9 mouse cellular contexts compared by ENCODE assay signal in the genomic region with DNA sequence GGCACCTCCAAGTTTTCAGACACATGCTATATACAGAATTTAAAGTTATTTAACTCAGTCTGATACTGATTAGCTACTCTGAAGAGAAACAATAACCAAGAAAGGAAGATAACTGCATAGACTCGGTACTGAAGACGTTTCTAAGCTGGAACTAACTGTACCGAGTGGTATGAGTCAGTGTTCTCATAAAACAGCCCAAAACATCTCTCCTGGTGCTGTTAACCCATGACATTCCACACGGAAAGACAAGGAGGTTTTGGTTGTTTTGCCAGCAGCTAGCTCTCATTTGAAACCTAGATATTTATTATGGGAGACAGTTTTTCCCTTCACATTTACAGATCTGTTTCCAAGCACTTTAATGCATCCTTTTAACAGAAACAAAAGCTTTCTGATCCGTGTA. TPM values are rescaled to one million over a fixed set of nuclear protein-coding genes. Genes with fewer than 3 reads are reported as not detected.
A peak's percentile ranks its signal among the peaks of the same experiment; 100 is the strongest.
DNase-seq lines count a peak whose midpoint lies in the region; ATAC-seq and TF ChIP-seq lines count a peak whose summit lies in the region.
"Had no signal": no experiment of that assay in that cellular context is flagged by ENCODE, and none has a peak within 500 bp of the region (broad histone marks: within the 10 kb centered on the region; RNA-seq: fewer than 3 reads in every experiment).

No protein-coding gene starts in this region.

- TF ChIP-seq CTCF in gastrocnemius, adult 2 months (IDR thresholded peaks at IDR 0.05), result no peak

- H3K27me3 ChIP-seq in limb, embryonic 12.5 days, result no peaks in the 10 kb centered on the region
- no peaks in the 10 kb centered on the region for H3K27me3 ChIP-seq in stomach, embryonic 15.5 days (replicated peaks)

- no peak for ATAC-seq in limb, embryonic 12.5 days (ENCODE audit: insufficient number of reproducible peaks, insufficient read depth, low FRiP score, low TSS enrichment, low read depth)
- ATAC-seq in stomach, embryonic 15.5 days (ENCODE audit: insufficient read depth, low FRiP score, low read depth), result no peak
- no peak for ATAC-seq in inflammation-experienced regulatory T-cells, adult 6 months

- no peaks in the 10 kb centered on the region for H3K9me3 ChIP-seq in limb, embryonic 12.5 days
- no peaks in the 10 kb centered on the region for H3K9me3 ChIP-seq in stomach, embryonic 15.5 days

- 4% methylated on average over 5 of the region's 5 CpGs for WGBS in limb, embryonic 12.5 days
- WGBS in stomach, embryonic 15.5 days, result 5% methylated on average over 5 of the region's 5 CpGs

- H3K27ac ChIP-seq in gastrocnemius, adult 2 months, result peak overlapping the region; percentile 95
- no peak overlapping the region for H3K27ac ChIP-seq in limb, embryonic 12.5 days
- H3K27ac ChIP-seq in stomach, embryonic 15.5 days, result no peak overlapping the region

- no peaks in the 10 kb centered on the region; the same call in 1 of the 2 replicates for H3K36me3 ChIP-seq in limb, embryonic 12.5 days
- H3K36me3 ChIP-seq in stomach, embryonic 15.5 days, result no peaks in the 10 kb centered on the region

- H3K4me2 ChIP-seq in limb, embryonic 12.5 days, result peak overlapping the region; percentile 60
- H3K4me2 ChIP-seq in stomach, embryonic 15.5 days, result peak overlapping the region; percentile 79

- H3K4me3 ChIP-seq in gastrocnemius, adult 2 months, result peak overlapping the region; percentile 99
- H3K4me3 ChIP-seq in limb, embryonic 12.5 days (replicated peaks), result peak overlapping the region; percentile 78
- H3K4me3 ChIP-seq in stomach, embryonic 15.5 days (replicated peaks), result peak overlapping the region; percentile 71

- peak overlapping the region; percentile 88; the same call in 1 of the 2 replicates for H3K9ac ChIP-seq in limb, embryonic 12.5 days (replicated peaks)
- peak overlapping the region; percentile 60; the same call in 1 of the 2 replicates for H3K9ac ChIP-seq in stomach, embryonic 15.5 days

- peaks cover 36% of the 10 kb centered on the region for H3K4me1 ChIP-seq in limb, embryonic 12.5 days (replicated peaks)
- peaks cover 9% of the 10 kb centered on the region; the same call in 1 of the 2 replicates for H3K4me1 ChIP-seq in stomach, embryonic 15.5 days

- no peak for DNase-seq in gastrocnemius, adult 2 months
- DNase-seq in gastrocnemius, adult 8-10 months (ENCODE audit: low spot score in 2 of 2), result no peak
- DNase-seq in right cerebral cortex, adult 18-20 months, result peak; percentile 34
- no peak for DNase-seq in right cerebral cortex, postnatal 25 days
- no peak for DNase-seq in left cerebral cortex, postnatal 14 days (ENCODE audit: low spot score in 2 of 2)
- DNase-seq: cerebellum, postnatal 10 days had no signal

- intact Hi-C loops in gastrocnemius, adult 2 months (cut with DNase I), result loop anchor here (5.0 kb wide), 1 partner anchor 61 kb away; a partner anchor contains a TSS
- intact Hi-C loops in left cerebral cortex, postnatal 14 days (cut with DNase I), result loop anchor here (10.0 kb wide), 1 partner anchor 59 kb away; a partner anchor contains a TSS

RNA-seq across cellular contexts. Expression of a gene that starts 2.7 kb away (rescaled TPM):
- total RNA-seq in gastrocnemius, adult 2 months (2021), result 10 to 100 TPM; 10.9 to 16.0 TPM
- total RNA-seq in gastrocnemius, adult 8-10 months (2022), result 10 to 100 TPM in 3 of 4 experiments, 1 to 10 TPM in 1; 9.0 to 11.0 (median 10.5) TPM
- polyA plus RNA-seq in limb, embryonic 12.5 days (2016; fragmentation: Nextera tagmentation; extraction: Ambion mirVana), result 126 and 128 TPM in 2 replicates
- 124 and 129 TPM in 2 replicates for polyA plus RNA-seq in stomach, embryonic 15.5 days (2015; fragmentation: Nextera tagmentation; extraction: Ambion mirVana)
- total RNA-seq in left cerebral cortex, postnatal 14 days (2021), result 10 to 100 TPM; 51.6 to 56.3 TPM
- polyA plus RNA-seq in inflammation-experienced regulatory T-cells, adult 6 months (2017; shearing (Covaris generic)), result 10 to 100 TPM; 85.3 to 96.7 (median 96.4) TPM

RNA-seq across cellular contexts. Expression of a gene that starts 2.8 kb away (rescaled TPM):
- 10 to 100 TPM; 43.7 to 52.9 TPM for total RNA-seq in gastrocnemius, adult 2 months (2021)
- total RNA-seq in gastrocnemius, adult 8-10 months (2022), result 10 to 100 TPM; 51.2 to 64.6 (median 61.2) TPM
- 172 and 176 TPM in 2 replicates for polyA plus RNA-seq in limb, embryonic 12.5 days (2016; fragmentation: Nextera tagmentation; extraction: Ambion mirVana)
- 170 and 180 TPM in 2 replicates for polyA plus RNA-seq in stomach, embryonic 15.5 days (2015; fragmentation: Nextera tagmentation; extraction: Ambion mirVana)
- 10 to 100 TPM; 26.8 to 28.0 TPM for total RNA-seq in left cerebral cortex, postnatal 14 days (2021)
- polyA plus RNA-seq in inflammation-experienced regulatory T-cells, adult 6 months (2017; shearing (Covaris generic)), result 100 to 1,000 TPM; 150 to 233 (median 160) TPM

RNA-seq across cellular contexts. Expression of a gene that starts 34.4 kb away (rescaled TPM):
- total RNA-seq in gastrocnemius, adult 2 months (2021), result 10 to 100 TPM; 24.2 to 38.4 TPM
- 10 to 100 TPM; 28.1 to 36.2 (median 34.1) TPM for total RNA-seq in gastrocnemius, adult 8-10 months (2022)
- polyA plus RNA-seq in limb, embryonic 12.5 days (2016; fragmentation: Nextera tagmentation; extraction: Ambion mirVana), result 5.2 and 5.7 TPM in 2 replicates
- 6.8 and 10.1 TPM in 2 replicates for polyA plus RNA-seq in stomach, embryonic 15.5 days (2015; fragmentation: Nextera tagmentation; extraction: Ambion mirVana)
- total RNA-seq in left cerebral cortex, postnatal 14 days (2021), result 1 to 10 TPM; 2.4 to 5.8 TPM
- polyA plus RNA-seq in inflammation-experienced regulatory T-cells, adult 6 months (2017; shearing (Covaris generic)), result 1 to 10 TPM in 2 of 3 experiments, under 1 TPM in 1; 0.44 to 8.2 (median 1.5) TPM

RNA-seq across cellular contexts. Expression of a gene that starts 54.1 kb away (rescaled TPM):
- under 1 TPM in 1 of 2 experiments, not detected in 1; 0.28 TPM for total RNA-seq in gastrocnemius, adult 2 months (2021)
- under 1 TPM in 3 of 4 experiments, not detected in 1; 0.12 to 0.29 (median 0.18) TPM for total RNA-seq in gastrocnemius, adult 8-10 months (2022)
- polyA plus RNA-seq in limb, embryonic 12.5 days (2016; fragmentation: Nextera tagmentation; extraction: Ambion mirVana), result 4.6 and 4.9 TPM in 2 replicates
- 2.2 and 4.6 TPM in 2 replicates for polyA plus RNA-seq in stomach, embryonic 15.5 days (2015; fragmentation: Nextera tagmentation; extraction: Ambion mirVana)
- 1 to 10 TPM; 3.3 to 4.4 TPM for total RNA-seq in left cerebral cortex, postnatal 14 days (2021)
- polyA plus RNA-seq in inflammation-experienced regulatory T-cells, adult 6 months (2017; shearing (Covaris generic)), result 1 to 10 TPM; 1.3 to 2.3 (median 1.6) TPM
